Mouse (Mus musculus) heart, postnatal 14 days (tissue): ENCODE measurements around the gene Exosc3. TPM values are rescaled to one million over a fixed set of nuclear protein-coding genes. Genes with fewer than 3 reads are reported as not detected.

Experiments used
- DNase-seq, 2 experiments: peaks; one replicate each; pipeline ENCODE4 v3.0.0; 2021 to 2022
- intact Hi-C: fragments of 180-260 bp; cut with DNase I; formaldehyde crosslinking; loops from one replicate; pipeline ENCODE4 v1.15.1; 2025
- total RNA-seq, 2 experiments: library from RNA; stranded (reverse); gene quantifications; 2 replicates each; pipeline ENCODE4 v1.2.3; 2021

Exosc3 gene
- total RNA-seq, 2 experiments from 2014 or later: 12.2 to 13.8 TPM

DNA sequence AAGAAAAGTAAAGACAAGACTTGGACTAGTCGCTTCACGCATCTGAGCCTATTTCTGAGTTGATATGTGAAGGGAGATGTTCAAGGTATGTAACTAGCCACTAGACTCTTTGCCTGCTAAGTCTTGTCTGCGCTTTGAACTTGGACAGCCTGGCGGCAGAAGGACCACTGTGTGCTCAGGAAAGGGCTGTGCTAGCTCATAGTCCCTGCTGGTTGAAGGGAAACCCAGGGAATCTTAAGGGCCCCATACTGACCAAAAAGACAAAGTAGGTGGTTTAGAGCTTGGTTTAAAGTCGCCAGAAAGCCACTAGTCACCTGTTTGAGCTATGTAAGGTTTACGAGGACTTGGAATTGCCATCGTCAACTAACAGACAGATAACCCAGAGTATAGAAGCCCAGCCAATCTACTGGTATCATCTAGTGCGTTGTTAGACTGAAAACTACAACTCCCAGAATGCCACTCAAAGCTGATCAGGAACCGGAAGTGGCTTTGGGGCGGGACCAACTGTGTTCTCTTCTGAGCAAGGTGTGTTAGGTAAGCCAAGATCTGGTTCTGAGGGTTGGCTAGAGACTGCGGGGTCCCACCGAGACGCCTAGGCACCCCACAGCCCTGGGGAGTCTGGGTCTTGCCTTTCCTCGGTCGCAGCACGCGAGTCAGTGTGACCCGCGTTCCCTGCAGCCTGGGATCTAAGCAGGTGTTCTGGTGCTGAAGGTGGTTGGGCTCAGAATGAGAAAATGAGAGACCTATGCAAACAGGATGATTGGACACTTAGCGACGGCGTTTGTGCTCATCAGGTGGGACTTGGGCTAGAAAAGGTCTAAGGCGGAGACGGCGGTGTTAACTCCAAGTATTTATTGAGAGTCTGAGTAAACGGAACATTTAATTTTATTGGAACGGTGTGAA lies 45.6 kb downstream of the Exosc3 start, which contains the start of gene Trmt10b:
Gene Trmt10b, plus strand, starts transcription at position 466 of the 903 bp plus-strand sequence.
- intact Hi-C loops: loop anchor here (1.0 kb wide), 1 partner anchor 9 kb away; no protein-coding TSS in a partner anchor
- peak; percentile 59 to 75 for DNase-seq

DNA sequence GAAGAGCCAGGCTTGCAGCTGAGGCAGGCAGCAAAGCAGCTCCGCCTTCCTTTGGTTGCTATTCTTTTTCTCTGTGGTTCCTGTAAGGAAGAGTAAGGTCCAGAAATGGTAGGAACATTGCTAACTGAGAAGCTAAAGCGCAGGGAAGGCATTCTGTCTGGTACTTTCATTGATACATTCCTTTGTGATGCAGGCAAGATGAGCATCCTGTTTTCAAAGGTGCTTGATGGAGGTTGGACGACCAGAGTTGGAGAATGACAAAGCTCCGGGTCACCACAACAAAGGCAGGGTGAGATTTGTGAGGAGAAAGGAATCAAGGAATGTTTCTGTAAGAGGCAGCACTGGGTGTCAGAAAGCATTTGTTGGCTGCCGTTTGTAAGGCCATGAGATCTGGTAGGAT lies 54.6 kb downstream of the Exosc3 start:
- intact Hi-C loops: loop anchor here (1.0 to 10.0 kb wide), 4 partner anchors 9 to 569 kb away; partner anchors contain the start of genes Shb and Trmt10b

DNA sequence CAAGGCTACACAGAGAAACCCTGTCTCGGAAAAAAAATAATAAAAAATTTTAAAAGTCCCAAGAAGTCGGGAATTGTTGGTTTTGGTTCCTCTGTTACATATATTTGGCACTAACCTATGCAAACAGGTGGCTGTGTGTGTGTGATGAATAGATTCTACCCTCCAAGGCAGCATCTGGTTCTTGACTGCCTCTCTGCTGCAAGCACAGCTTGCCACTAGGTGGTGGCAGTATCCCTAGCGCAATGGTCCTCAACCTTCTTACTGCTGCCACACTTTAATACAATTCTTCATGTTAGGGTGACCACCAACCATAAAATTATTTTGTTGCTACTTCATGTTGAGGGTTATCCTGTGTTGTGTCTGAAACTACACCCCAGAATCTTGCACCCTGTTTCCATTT lies 56.2 kb downstream of the Exosc3 start:
- no peak for DNase-seq
- intact Hi-C loops: loop anchor here (5.0 to 10.0 kb wide), 3 partner anchors 248 to 571 kb away; partner anchors contain the start of gene Shb

More for the DNA sequence above, 54.6 kb downstream of the Exosc3 start:
- no peak for DNase-seq

DNA sequence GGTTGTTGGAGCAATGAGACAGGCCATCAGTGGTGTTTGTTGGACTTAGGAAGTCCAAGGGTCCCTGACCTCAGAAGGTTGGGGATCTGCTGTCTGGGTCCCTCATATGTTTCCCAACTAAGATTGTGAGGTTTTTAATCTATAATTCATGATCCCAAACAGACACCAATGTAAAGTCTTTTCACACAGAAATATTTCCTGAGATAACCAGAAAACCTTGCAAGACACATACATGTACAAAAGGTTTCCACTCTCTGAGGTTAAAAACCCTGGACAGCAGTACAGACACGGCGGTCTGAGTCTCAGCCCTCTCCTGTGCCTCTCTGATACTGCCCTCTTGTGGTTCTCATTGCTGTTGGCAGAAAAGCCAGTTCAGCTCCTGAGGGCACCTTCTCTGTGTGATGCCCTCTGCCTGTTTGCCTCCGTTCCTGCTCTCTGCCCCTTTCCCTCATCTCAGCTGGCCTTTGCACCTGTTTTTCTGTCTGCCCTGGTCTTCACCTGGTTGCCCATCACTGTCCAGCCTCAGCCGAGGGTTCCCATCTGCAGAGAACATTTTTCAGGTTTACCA lies 62.5 kb downstream of the Exosc3 start:
- DNase-seq: peak; percentile 51 to 75
- intact Hi-C loops: loop anchor here (2.0 to 10.0 kb wide), 4 partner anchors 118 to 265 kb away; partner anchors contain the start of genes Shb and Tomm5

DNA sequence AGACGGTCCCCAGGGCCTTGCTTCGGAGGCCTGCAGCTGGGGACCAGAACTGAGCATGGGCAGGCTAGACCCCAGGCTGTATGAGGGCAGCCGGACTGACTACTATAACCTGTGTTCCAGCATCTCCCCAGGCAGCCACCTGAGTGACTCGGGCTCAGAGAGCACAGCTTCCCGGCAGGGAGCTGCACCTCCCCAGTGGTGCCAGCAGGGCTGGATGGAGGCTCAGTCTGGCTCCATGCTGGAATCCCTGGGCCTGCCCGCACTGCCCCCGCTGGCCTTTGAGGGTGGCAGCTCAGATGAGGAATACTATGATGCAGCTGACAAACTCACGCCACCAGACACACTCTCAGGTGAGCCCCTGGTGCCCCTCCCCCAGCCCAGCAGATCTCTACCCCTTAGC lies 63.2 kb downstream of the Exosc3 start:
- DNase-seq: no peak
- intact Hi-C loops: loop anchor here (5.0 kb wide), 1 partner anchor 117 kb away; no protein-coding TSS in a partner anchor

DNA sequence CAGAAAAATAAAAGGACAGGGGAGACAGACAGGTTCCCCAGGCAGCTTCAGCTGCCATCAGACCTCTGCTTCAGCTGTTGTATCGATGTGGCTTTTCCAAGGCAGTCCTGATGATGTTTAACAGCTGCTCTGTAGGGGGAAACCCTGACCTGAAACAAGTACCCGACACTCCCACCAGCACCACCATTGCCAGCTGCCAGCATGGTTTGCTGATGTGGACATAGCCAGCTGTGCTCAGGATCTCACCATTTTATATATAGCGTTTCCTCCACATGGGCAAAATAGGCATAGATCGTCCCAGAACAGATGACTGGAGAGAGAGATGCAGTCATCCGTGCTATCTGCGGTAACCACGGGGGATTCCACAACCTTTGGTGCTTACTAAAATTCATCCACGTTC lies 66.8 kb downstream of the Exosc3 start:
- intact Hi-C loops: loop anchor here (5.0 kb wide), 1 partner anchor 113 kb away; no protein-coding TSS in a partner anchor
- no peak for DNase-seq

DNA sequence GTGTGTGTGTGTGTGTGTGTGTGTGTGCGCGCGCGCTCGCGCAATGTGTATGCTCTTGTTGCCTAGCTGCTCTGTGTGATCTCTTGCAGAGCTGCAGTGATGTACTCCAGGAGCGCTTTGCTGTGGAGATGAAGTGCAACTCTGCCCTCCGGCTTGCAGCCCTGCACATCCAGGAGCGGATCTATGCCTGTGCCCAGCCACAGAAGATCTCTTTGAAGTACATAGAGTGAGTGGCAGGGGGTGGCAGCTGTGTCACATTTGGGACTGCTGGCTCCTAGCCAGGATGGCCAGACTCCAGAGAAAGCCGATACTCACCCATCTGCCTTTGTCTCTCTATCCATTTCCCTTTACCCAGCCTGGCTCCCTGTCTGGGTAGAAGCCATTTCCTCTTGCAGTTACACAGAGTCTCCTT lies 71.5 kb downstream of the Exosc3 start:
- peak in 1 of 2 experiments; percentile 20 for DNase-seq
- intact Hi-C loops: no loop called here

DNA sequence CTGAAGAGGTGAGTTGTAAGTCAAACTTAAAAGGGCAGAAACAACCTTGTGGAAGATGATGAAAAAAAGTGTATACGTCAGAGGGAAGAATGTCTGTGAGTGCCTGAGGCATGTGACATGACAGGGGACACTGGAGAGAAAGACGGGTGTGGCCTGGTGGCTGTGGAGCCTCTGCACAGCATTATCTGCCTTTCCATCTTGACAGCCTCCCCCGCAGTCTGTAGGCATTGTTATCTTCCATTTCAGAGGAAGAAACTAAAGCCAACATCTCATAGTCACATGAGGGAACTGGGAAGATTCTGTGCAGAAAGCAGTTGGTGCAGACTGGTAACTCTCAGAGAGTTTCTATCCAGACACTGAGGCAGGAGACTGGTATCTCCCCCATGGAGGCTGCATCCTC lies 74.6 kb downstream of the Exosc3 start:
- intact Hi-C loops: no loop called here

More for the DNA sequence above, 74.6 kb downstream of the Exosc3 start:
- no peak for DNase-seq

Other genes with a start within 250 kb of the Exosc3 start
- 100 to 1,000 TPM; 161 to 183 TPM for gene Tomm5, start 234.6 kb downstream of the Exosc3 start, total RNA-seq
- gene Frmpd1, start 157.9 kb downstream of the Exosc3 start, total RNA-seq: 1 to 10 TPM in 1 of 2 experiments, under 1 TPM in 1; 0.24 to 1.2 TPM
- 1 to 10 TPM; 4.0 to 5.6 TPM for gene Trmt10b, start 45.6 kb downstream of the Exosc3 start, total RNA-seq
- gene Dcaf10, start 631 bp downstream of the Exosc3 start, total RNA-seq: 10 to 100 TPM; 18.1 to 19.0 TPM
- 100 to 1,000 TPM; 130 to 147 TPM for gene Slc25a51, start 66.0 kb upstream of the Exosc3 start, total RNA-seq
- gene Shb, start 189.7 kb upstream of the Exosc3 start, total RNA-seq: 10 to 100 TPM; 29.7 to 46.1 TPM